Mouse (Mus musculus) cerebellum, adult 2 months (tissue): ENCODE measurements around the gene Mas1.

Source experiments
- CTCF ChIP-seq: fragments of 200-500 bp; IDR thresholded peaks from 2 replicates; pipeline ENCODE4 v1.5.1; 2011; ENCODE audit warnings: low read depth, mild to moderate bottlenecking, control low read depth, low read length, moderate library complexity, borderline replicate concordance; ENCODE audit not compliant: insufficient read depth
- POLR2A ChIP-seq: fragments of 200-500 bp; IDR thresholded peaks from 2 replicates; pipeline ENCODE4 v1.6.1; 2011; ENCODE audit warnings: low read length, control low read depth, borderline replicate concordance; ENCODE audit not compliant: insufficient read depth

- no peak for TF ChIP-seq CTCF
- TF ChIP-seq POLR2A: no peak
These were observed 33.1 kb downstream of the Mas1 start for GRCm38 (mm10) chr17:12834826-12835225.
